Mouse (Mus musculus): Measurements from ENCODE around the gene Lingo2. TPM values are rescaled to one million over a fixed set of nuclear protein-coding genes. Genes with fewer than 3 reads are reported as not detected.

The Lingo2 gene
- polyA plus RNA-seq, 1 experiment from 2014 or later = 2.8 TPM

MicroRNAs encoded within 50 kb of the gene (microRNA counts, 519-probe panel; counts per million panel counts)
- microRNA mmu-miR-873 (31.2 counts per million), microRNA mmu-miR-876-3p (31.2 counts per million), microRNA mmu-miR-876-5p (31.2 counts per million)

Small RNA genes lying within 50 kb of the gene (microRNA-seq; reads per million reads assigned to microRNA genes)
- gene Mir873a (ENCODE audit: insufficient number of aligned reads) (not detected), gene Mir873b (ENCODE audit: insufficient number of aligned reads) (not detected), gene Mir876 (ENCODE audit: insufficient number of aligned reads) (not detected)

All from forebrain, embryonic 11.5 days (tissue).